8 mouse cellular contexts compared by ENCODE assay signal in the genomic region with DNA sequence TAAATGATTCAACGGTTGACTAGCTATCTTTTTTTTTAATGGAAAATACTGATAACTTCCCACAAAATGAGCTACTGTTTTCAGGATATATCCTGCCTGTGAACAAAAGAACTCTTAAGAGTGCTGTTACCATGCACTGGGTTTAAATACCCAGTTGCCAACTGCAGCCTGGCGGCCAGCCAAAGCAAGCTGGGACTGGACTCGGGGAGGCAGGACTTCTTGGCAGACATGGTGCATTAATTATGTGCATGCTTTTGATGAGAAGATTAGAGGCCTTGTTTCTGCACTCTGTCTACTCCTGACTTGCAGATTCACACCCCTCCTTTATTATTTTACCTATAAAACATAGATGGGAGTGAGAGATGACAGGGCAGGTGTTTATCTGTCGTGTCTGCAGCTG. TPM values are rescaled to one million over a fixed set of nuclear protein-coding genes. Genes with fewer than 3 reads are reported as not detected.
DNase-seq lines count a peak whose midpoint lies in the region; ATAC-seq and TF ChIP-seq lines count a peak whose summit lies in the region.

No protein-coding gene starts in this region.

- no peak for TF ChIP-seq CTCF in intestine, postnatal 0 days (IDR thresholded peaks at IDR 0.05; ENCODE audit: low read depth)

- 43% methylated on average over 4 of the region's 4 CpGs for WGBS in intestine, postnatal 0 days

- no peak overlapping the region for H3K27ac ChIP-seq in intestine, postnatal 0 days (ENCODE audit: low read depth, low read length)

- ATAC-seq in cerebellum, adult (ENCODE audit: insufficient number of reproducible peaks, low FRiP score, low TSS enrichment): no peak
- ATAC-seq in intestine, postnatal 0 days: no peak

- H3K27me3 ChIP-seq in intestine, postnatal 0 days (replicated peaks; ENCODE audit: control insufficient read depth, insufficient read depth, low read length): no peaks in the 10 kb centered on the region

- no peaks in the 10 kb centered on the region for H3K36me3 ChIP-seq in intestine, postnatal 0 days (ENCODE audit: control insufficient read depth, insufficient read depth)

- H3K9ac ChIP-seq in intestine, postnatal 0 days (ENCODE audit: low read depth, low read length): no peak overlapping the region

- H3K4me3 ChIP-seq in intestine, postnatal 0 days (ENCODE audit: low read depth, low read length): no peak overlapping the region

- H3K9me3 ChIP-seq in intestine, postnatal 0 days (ENCODE audit: control insufficient read depth): no peaks in the 10 kb centered on the region

- H3K4me1 ChIP-seq in intestine, postnatal 0 days (replicated peaks; ENCODE audit: control insufficient read depth, insufficient read depth, low read length): no peaks in the 10 kb centered on the region

- DNase-seq in cerebellum, adult 11-12 months: peak; percentile 28
- peak; percentile 93 to 96 for DNase-seq in cerebellum, postnatal 10 days
- DNase-seq in heart, adult 18-20 months: peak; percentile 80 to 85
- peak; percentile 91 for DNase-seq in kidney, postnatal 10 days
- peak; percentile 81 to 83 for DNase-seq in lung, adult 18-20 months
- DNase-seq in retina, postnatal 7 days (ENCODE audit: low read depth, low spot score): peak; percentile 24

- no peak overlapping the region for H3K4me2 ChIP-seq in intestine, postnatal 0 days (replicated peaks; ENCODE audit: low read depth)

RNA-seq across cellular contexts. Expression of a gene that starts 5.3 kb away (rescaled TPM):
- total RNA-seq in heart, adult 18-20 months (2021): 100 to 1,000 TPM; 151 to 198 TPM
- polyA plus RNA-seq in intestine, postnatal 0 days (2015; fragmentation: Nextera tagmentation; extraction: Ambion mirVana): 33.7 and 34.3 TPM in 2 replicates

Comparison
In these comparisons a context has a peak if more than half of its experiments do, and no peak if none do; other contexts are left out.
1. DNase-seq: peak in every context shown above with its lines; median percentile 94 in cerebellum, postnatal 10 days; 91 in kidney, postnatal 10 days; 82 in heart, adult 18-20 months; 82 in lung, adult 18-20 months; 28 in cerebellum, adult 11-12 months; 24 in retina, postnatal 7 days.